Mouse (Mus musculus) ES-E14 (cell line): Measurements from ENCODE around the gene Cbl. TPM values are rescaled to one million over a fixed set of nuclear protein-coding genes. Genes with fewer than 3 reads are reported as not detected.

ENCODE experiments used
- DNase-seq: peaks from one replicate; pipeline ENCODE4 v3.0.0-alpha.2; 2013; ENCODE audit warnings: low read depth, low spot score
- H3K27ac ChIP-seq: 2 replicates; pipeline ENCODE4 v1.5.1; 2012; ENCODE audit warnings: low read depth, mild to moderate bottlenecking, low read length, moderate library complexity, mixed read lengths; ENCODE audit not compliant: poor library complexity, insufficient read depth, severe bottlenecking
- H3K36me3 ChIP-seq: 2 replicates; pipeline ENCODE4 v1.6.1; 2012; ENCODE audit warnings: mild to moderate bottlenecking, low read length, moderate library complexity, mixed read lengths; ENCODE audit not compliant: control insufficient read depth, poor library complexity, insufficient read depth, severe bottlenecking
- H3K4me1 ChIP-seq, 2 experiments: fragments of 150-350 bp in 1 of 2; sonication (generic) in 1 of 2; 2 replicates each; pipeline ENCODE4 v1.6.1; 2012; ENCODE audit warnings: low read length in 2 of 2, mild to moderate bottlenecking in 1 of 2, mixed read lengths in 1 of 2; ENCODE audit not compliant: control insufficient read depth in 2 of 2, insufficient read depth in 2 of 2, poor library complexity in 1 of 2
- H3K4me3 ChIP-seq, 2 experiments: fragments of 150-350 bp in 1 of 2; sonication (generic) in 1 of 2; 2 replicates each; pipeline ENCODE4 v1.5.1; 2012; ENCODE audit warnings: low read length in 2 of 2, low read depth in 1 of 2, mild to moderate bottlenecking in 1 of 2, mixed read lengths in 1 of 2; ENCODE audit not compliant: insufficient read depth in 1 of 2, poor library complexity in 1 of 2, severe bottlenecking in 1 of 2
- H3K9ac ChIP-seq: 2 replicates; pipeline ENCODE4 v1.6.1; 2012; ENCODE audit warnings: low read depth, mild to moderate bottlenecking, low read length, mixed read lengths; ENCODE audit not compliant: poor library complexity, insufficient read depth, severe bottlenecking
- H3K9me3 ChIP-seq: fragments of 150-350 bp; sonication (generic); 2 replicates; pipeline ENCODE4 v1.6.1; 2012; ENCODE audit warnings: low read depth, mild to moderate bottlenecking, low read length; ENCODE audit not compliant: control insufficient read depth, insufficient read depth
- CHD2 ChIP-seq: IDR thresholded peaks from 2 replicates; pipeline ENCODE4 v1.6.1; 2014; ENCODE audit warnings: mild to moderate bottlenecking, low read depth, low read length, inconsistent platforms
- HCFC1 ChIP-seq: IDR thresholded peaks from 2 replicates; pipeline ENCODE4 v1.6.1; 2012; ENCODE audit warnings: low read length, inconsistent platforms, borderline replicate concordance; ENCODE audit not compliant: insufficient read depth
- MAFK ChIP-seq: IDR thresholded peaks from 2 replicates; pipeline ENCODE4 v1.6.1; 2014; ENCODE audit warnings: mild to moderate bottlenecking, low read depth, low read length, inconsistent platforms; ENCODE audit not compliant: insufficient read depth
- ZC3H11A ChIP-seq: IDR thresholded peaks from 2 replicates; pipeline ENCODE4 v1.6.1; 2012; ENCODE audit warnings: low read depth, mild to moderate bottlenecking, inconsistent platforms, low read length, borderline replicate concordance
- ZNF384 ChIP-seq: IDR thresholded peaks from 2 replicates; pipeline ENCODE4 v1.6.1; 2012; ENCODE audit warnings: low read depth, low read length, inconsistent platforms
- in situ Hi-C, 2 experiments: fragments of 600-800 bp; cut with MboI; formaldehyde crosslinking; loops; one replicate each; pipeline ENCODE4 v1.15.1; 2025; ENCODE audit warnings: low sequenced_read_pairs in 2 of 2, inconsistent platforms in 1 of 2; ENCODE audit not compliant: unreplicated experiment in 2 of 2
- total RNA-seq: library from RNA; depleted of rRNA; stranded (reverse); fragments of 300-350 nt; gene quantifications from 2 replicates; pipeline ENCODE4 v1.2.3, GENCODE M21; 2012

The Cbl gene
- total RNA-seq, 1 experiment: 17.3 TPM

DNA sequence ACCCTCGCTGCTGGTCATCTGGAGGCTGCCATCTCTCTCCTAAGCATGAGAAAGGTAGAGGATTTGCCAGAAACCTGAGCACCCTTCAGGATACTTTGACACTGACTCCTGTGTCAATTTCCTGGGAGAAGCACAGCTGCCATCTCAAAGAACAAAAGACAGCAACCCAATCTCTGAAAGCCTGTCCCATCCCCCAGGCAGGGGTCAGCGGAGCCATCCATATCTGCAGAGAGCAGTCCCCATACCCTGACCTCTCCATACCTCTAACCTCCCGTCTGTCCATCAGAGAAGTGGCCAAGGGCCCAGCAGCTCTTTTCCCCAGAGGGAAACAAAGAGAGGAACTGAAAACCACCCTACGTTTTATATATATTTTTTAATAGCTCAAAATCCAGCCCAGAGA, 2.8 kb upstream of the Cbl start:
- no peak overlapping the region for H3K27ac ChIP-seq
- no peak for TF ChIP-seq ZC3H11A
- no peak for TF ChIP-seq MAFK
- TF ChIP-seq ZNF384: no peak
- no peak for TF ChIP-seq CHD2
- no peak for TF ChIP-seq HCFC1

DNA sequence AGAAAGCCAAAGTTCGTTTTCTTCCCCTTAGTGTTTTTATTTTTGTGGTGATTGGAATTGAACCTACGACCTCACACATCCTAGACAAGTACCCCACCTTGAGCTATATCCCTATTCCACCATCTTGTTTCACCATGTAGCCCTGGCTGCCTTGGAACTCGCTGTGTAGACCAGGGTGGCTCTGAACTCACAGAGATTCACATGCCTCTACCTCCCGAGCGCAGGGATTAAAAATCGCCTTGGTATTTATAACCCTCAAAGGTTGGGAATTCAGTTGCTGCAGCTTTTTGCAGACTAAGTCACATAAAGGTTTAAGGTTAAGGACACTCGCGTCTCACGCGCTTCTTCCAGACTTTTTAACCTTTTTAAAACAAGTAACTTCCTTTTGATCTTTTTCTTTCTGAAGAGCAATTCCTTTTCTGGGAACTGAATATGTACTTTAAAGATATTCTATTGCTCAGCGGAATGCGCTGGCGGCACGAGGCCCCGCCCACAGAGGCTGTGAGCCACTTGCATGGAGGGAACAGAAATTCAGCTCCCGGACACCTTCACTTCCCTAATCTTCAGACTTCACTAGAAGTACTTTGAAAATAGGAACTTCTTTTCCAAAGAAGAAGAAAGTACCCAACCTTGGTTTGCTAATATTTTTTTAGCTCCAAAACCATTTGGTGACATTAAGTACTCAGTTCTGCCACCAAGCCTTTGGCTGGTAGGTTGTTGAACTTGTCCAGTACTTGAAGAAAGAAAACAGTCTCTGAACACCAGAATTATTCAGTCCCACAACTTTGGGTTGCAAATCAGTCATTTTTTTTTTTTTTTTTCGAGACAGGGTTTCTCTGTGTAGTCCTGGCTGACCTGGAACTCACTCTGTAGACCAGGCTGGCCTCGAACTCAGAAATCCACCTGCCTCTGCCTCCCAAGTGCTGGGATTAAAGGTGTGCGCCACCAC, 904 bp upstream of the Cbl start:
- Histone ChIP-seq H3K9me3 (no peaks in the 10 kb centered on the region), H3K36me3 (no peaks in the 10 kb centered on the region), H3K4me3 (peak overlapping the region; percentile 63 to 73), H3K9ac (peak overlapping the region; percentile 72), H3K4me1 (peaks cover 2 to 4% of the 10 kb centered on the region in 2 experiments; a peak in 2 of 4 replicates), H3K27ac (peak overlapping the region; percentile 29; the same call in 1 of the 2 replicates)
- DNase-seq: peak; percentile 40
- in situ Hi-C loops: no loop called here
- TF ChIP-seq CHD2: no peak
- TF ChIP-seq MAFK: 0 out of 2 replicates have a peak, but pooled peaks have one; percentile 4
- TF ChIP-seq ZNF384: no peak

More for the DNA sequence above, 2.8 kb upstream of the Cbl start:
- H3K9ac ChIP-seq: no peak overlapping the region
- peaks cover 2 to 4% of the 10 kb centered on the region in 2 experiments; a peak in 2 of 4 replicates for H3K4me1 ChIP-seq
- no peaks in the 10 kb centered on the region for H3K9me3 ChIP-seq
- DNase-seq: no peak
- H3K4me3 ChIP-seq: no peak overlapping the region
- H3K36me3 ChIP-seq: no peaks in the 10 kb centered on the region
- in situ Hi-C loops: no loop called here

GRCm38 (mm10) chr9:44233021-44233801, 638 bp downstream of the Cbl start:
- Histone ChIP-seq H3K27ac (peak overlapping the region; percentile 74), H3K4me3 (peak overlapping the region; percentile 80 to 92), H3K4me1 (peaks cover 2 to 4% of the 10 kb centered on the region in 2 experiments; a peak in 2 of 4 replicates), H3K9me3 (no peaks in the 10 kb centered on the region), H3K36me3 (peaks cover under 1% of the 10 kb centered on the region; the same call in 1 of the 2 replicates), H3K9ac (peak overlapping the region; percentile 92)
- peak; percentile 25 for DNase-seq
- 0 out of 2 replicates have a peak, but pooled peaks have one; percentile 32 for TF ChIP-seq HCFC1
- no peak for TF ChIP-seq MAFK
- in situ Hi-C loops: no loop called here

DNA sequence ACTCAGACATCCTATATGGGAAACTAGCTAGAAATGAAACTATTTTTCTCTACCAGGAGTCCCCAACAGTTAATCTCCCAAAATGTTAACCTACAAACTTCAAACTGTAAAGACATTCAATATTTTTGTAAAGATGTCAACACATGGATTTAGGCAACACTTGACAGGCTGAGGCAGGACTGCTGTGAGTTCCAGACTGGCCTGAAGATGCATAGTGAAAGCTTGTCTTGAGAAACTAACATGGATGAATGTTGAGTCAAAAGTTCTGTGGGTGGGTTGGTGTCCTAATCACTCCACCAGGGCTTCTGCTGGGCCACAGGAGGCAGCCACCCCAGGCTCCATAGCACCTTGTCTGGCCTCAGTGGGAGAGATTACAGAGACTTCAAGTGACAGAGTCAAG, 2.2 kb downstream of the Cbl start:
- in situ Hi-C loops: no loop called here
- Histone ChIP-seq H3K4me3 (no peak overlapping the region), H3K9ac (no peak overlapping the region), H3K36me3 (peaks cover 2% of the 10 kb centered on the region; the same call in 1 of the 2 replicates), H3K27ac (no peak overlapping the region), H3K4me1 (peaks cover 2 to 4% of the 10 kb centered on the region in 2 experiments; a peak in 2 of 4 replicates), H3K9me3 (no peaks in the 10 kb centered on the region)
- TF ChIP-seq ZNF384: no peak
- no peak for TF ChIP-seq HCFC1
- DNase-seq: no peak
